Mouse (Mus musculus) C2C12 (cell line): ENCODE measurements around the gene Trmt2b.
"Not testable (repeated sequence)": the region's sequence is repeated elsewhere in the genome, so short reads cannot be mapped to it uniquely, and the experiment has no call there.

Experiments used
- CEBPB ChIP-seq: IDR thresholded peaks from one replicate; pipeline ENCODE4 v1.6.1; 2011; ENCODE audit warnings: low read depth, mild to moderate bottlenecking, control low read depth, moderate library complexity
- CTCF ChIP-seq: IDR thresholded peaks from one replicate; pipeline ENCODE4 v1.5.1; 2011; ENCODE audit not compliant: control insufficient read depth, insufficient read depth, insufficient read length
- FOSL1 ChIP-seq: IDR thresholded peaks from one replicate; pipeline ENCODE4 v1.8.0; 2011; ENCODE audit warnings: mild to moderate bottlenecking, low read length; ENCODE audit not compliant: poor library complexity, insufficient read depth, severe bottlenecking
- MAX ChIP-seq: IDR thresholded peaks from one replicate; pipeline ENCODE4 v1.6.1; 2011; ENCODE audit warnings: mild to moderate bottlenecking, control low read depth
- MYOD1 ChIP-seq: IDR thresholded peaks from one replicate; pipeline ENCODE4 v1.6.1; 2011; ENCODE audit warnings: low read depth; ENCODE audit not compliant: control insufficient read depth, insufficient read length
- MYOG ChIP-seq: IDR thresholded peaks from one replicate; pipeline ENCODE4 v1.6.1; 2011; ENCODE audit not compliant: control insufficient read depth, insufficient read length; ENCODE audit errors: extremely low read depth
- USF1 ChIP-seq: IDR thresholded peaks from one replicate; pipeline ENCODE4 v1.6.1; 2011; ENCODE audit warnings: low read depth, mild to moderate bottlenecking, control low read depth, moderate library complexity

- not testable (repeated sequence) for TF ChIP-seq FOSL1, CTCF, MAX, MYOG, USF1, MYOD1, CEBPB
Measured at GRCm38 (mm10) chrX:134187201-134187600, 89.6 kb downstream of the Trmt2b start, which contains the start of gene Arl13a.
